Mouse (Mus musculus): ENCODE measurements around the gene Pla1a. TPM values are rescaled to one million over a fixed set of nuclear protein-coding genes. Genes with fewer than 3 reads are reported as not detected.

Gene Pla1a
- polyA plus RNA-seq, 1 experiment: 26.8 TPM

- H3K36me3 ChIP-seq (ENCODE audit: control insufficient read depth, insufficient read depth, low read length): no peaks in the 10 kb centered on the region
- TF ChIP-seq CTCF (conservative IDR thresholded peaks at IDR 0.05; ENCODE audit: insufficient read depth, insufficient read length, low read depth, low read length): no peak
- TF ChIP-seq POLR2A (IDR thresholded peaks at IDR 0.05; ENCODE audit: low read depth, low read length): no peak
- H3K27me3 ChIP-seq (replicated peaks; ENCODE audit: control insufficient read depth, insufficient read depth, low read length): no peaks in the 10 kb centered on the region
- no peaks in the 10 kb centered on the region for H3K4me1 ChIP-seq (ENCODE audit: control insufficient read depth, insufficient read depth, low read length)
- no peak overlapping the region for H3K4me3 ChIP-seq (ENCODE audit: insufficient read depth, low read depth, low read length)
- DNase-seq: peak; percentile 11
- WGBS: 63% methylated on average over 11 of the region's 11 CpGs
- H3K27ac ChIP-seq (ENCODE audit: insufficient read depth, low read depth, low read length): no peak overlapping the region
These were observed 24.0 kb upstream of the Pla1a start for GRCm38 (mm10) chr16:38456812-38457567.

- TF ChIP-seq CTCF (conservative IDR thresholded peaks at IDR 0.05; ENCODE audit: insufficient read depth, insufficient read length, low read depth, low read length) (no peak), POLR2A (IDR thresholded peaks at IDR 0.05; ENCODE audit: low read depth, low read length) (no peak)
- H3K4me1 ChIP-seq (ENCODE audit: control insufficient read depth, insufficient read depth, low read length): no peaks in the 10 kb centered on the region
- no peak for DNase-seq
- H3K27ac ChIP-seq (ENCODE audit: insufficient read depth, low read depth, low read length): no peak within 1 kb of the TSS
- no peak within 1 kb of the TSS for H3K4me3 ChIP-seq (ENCODE audit: insufficient read depth, low read depth, low read length)
- 74% methylated on average over 17 of the region's 17 CpGs for WGBS
- H3K27me3 ChIP-seq (replicated peaks; ENCODE audit: control insufficient read depth, insufficient read depth, low read length): no peaks in the 10 kb centered on the region
- no peaks in the 10 kb centered on the region for H3K36me3 ChIP-seq (ENCODE audit: control insufficient read depth, insufficient read depth, low read length)
These were observed 22.8 kb upstream of the Pla1a start, which contains the start of gene Cd80 for GRCm38 (mm10) chr16:38455511-38456418. Gene Cd80 (plus strand): TSS chr16:38455561.

- no peaks in the 10 kb centered on the region for H3K27me3 ChIP-seq (replicated peaks; ENCODE audit: control insufficient read depth, insufficient read depth, low read length)
- H3K4me3 ChIP-seq (ENCODE audit: insufficient read depth, low read depth, low read length): no peak overlapping the region
- H3K27ac ChIP-seq (ENCODE audit: insufficient read depth, low read depth, low read length): no peak overlapping the region
- no peaks in the 10 kb centered on the region for H3K4me1 ChIP-seq (ENCODE audit: control insufficient read depth, insufficient read depth, low read length)
- H3K36me3 ChIP-seq (ENCODE audit: control insufficient read depth, insufficient read depth, low read length): no peaks in the 10 kb centered on the region
- 75% methylated on average over 11 of the region's 11 CpGs for WGBS
- DNase-seq: no peak
- TF ChIP-seq CTCF (conservative IDR thresholded peaks at IDR 0.05; ENCODE audit: insufficient read depth, insufficient read length, low read depth, low read length) (no peak), POLR2A (IDR thresholded peaks at IDR 0.05; ENCODE audit: low read depth, low read length) (no peak)
These were observed 21.7 kb upstream of the Pla1a start for GRCm38 (mm10) chr16:38454533-38455254.

- Histone ChIP-seq H3K27me3 (replicated peaks; ENCODE audit: control insufficient read depth, insufficient read depth, low read length) (no peaks in the 10 kb centered on the region), H3K4me1 (ENCODE audit: control insufficient read depth, insufficient read depth, low read length) (no peaks in the 10 kb centered on the region), H3K27ac (ENCODE audit: insufficient read depth, low read depth, low read length) (no peak overlapping the region), H3K4me3 (ENCODE audit: insufficient read depth, low read depth, low read length) (no peak overlapping the region), H3K36me3 (ENCODE audit: control insufficient read depth, insufficient read depth, low read length) (no peaks in the 10 kb centered on the region)
- no peak for DNase-seq
- TF ChIP-seq CTCF (conservative IDR thresholded peaks at IDR 0.05; ENCODE audit: insufficient read depth, insufficient read length, low read depth, low read length) (no peak), POLR2A (IDR thresholded peaks at IDR 0.05; ENCODE audit: low read depth, low read length) (no peak)
- 94% methylated on average over 4 of the region's 4 CpGs for WGBS
These were observed 21.0 kb upstream of the Pla1a start for GRCm38 (mm10) chr16:38453952-38454351.

GRCm38 (mm10) chr16:38453203-38453553 lies 20.2 kb upstream of the Pla1a start:
- H3K27ac ChIP-seq (ENCODE audit: insufficient read depth, low read depth, low read length): peak overlapping the region; percentile 96
- 25% methylated on average over 3 of the region's 3 CpGs for whole genome bisulfite sequencing
- no peak for DNase-seq
- peak overlapping the region; percentile 84 for H3K4me3 ChIP-seq (ENCODE audit: insufficient read depth, low read depth, low read length)
- H3K36me3 ChIP-seq (ENCODE audit: control insufficient read depth, insufficient read depth, low read length): no peaks in the 10 kb centered on the region
- TF ChIP-seq CTCF (conservative IDR thresholded peaks at IDR 0.05; ENCODE audit: insufficient read depth, insufficient read length, low read depth, low read length): no peak
- no peaks in the 10 kb centered on the region for H3K27me3 ChIP-seq (replicated peaks; ENCODE audit: control insufficient read depth, insufficient read depth, low read length)
- no peaks in the 10 kb centered on the region for H3K4me1 ChIP-seq (ENCODE audit: control insufficient read depth, insufficient read depth, low read length)

DNA sequence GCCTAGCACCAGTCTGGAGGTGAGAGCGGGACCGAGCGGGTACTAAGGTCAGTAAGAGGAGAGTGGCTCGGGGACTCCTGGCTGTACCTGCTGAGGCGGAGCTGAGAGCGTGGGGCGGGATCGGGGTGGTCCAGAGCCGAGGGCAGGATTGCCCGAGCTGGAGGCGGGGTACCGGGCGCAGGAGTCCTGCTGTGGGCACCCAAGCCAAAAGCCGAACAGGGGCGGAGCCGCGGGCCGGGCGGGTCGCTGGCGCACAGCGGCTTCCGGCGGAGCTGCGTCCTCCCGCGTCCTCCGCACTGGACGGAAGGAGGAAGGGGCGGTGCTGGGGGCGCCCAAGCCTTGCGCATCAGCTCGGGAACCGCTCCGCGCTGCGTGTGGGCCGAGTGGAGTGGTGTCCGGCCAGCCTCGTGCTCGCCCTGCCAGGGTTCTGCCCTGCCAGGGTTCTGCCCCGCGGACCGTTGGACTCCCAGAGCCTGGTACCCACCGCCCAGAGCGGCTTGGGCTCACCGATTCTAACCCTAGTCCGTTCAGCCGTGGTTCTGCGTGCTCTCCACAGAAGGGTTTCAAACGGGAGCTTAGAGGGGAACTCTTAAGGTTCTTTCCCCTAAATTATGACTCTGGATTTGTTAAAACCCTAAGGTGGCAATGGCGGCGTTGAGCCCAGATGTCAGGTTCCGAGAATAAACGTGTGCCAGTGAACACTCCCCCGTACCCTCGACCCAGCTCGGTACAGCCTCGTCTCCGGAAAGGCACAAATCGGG lies 19.7 kb upstream of the Pla1a start, which contains the start of gene Adprh:
TSS of gene Adprh (minus strand) at position 262 of the 761 bp plus-strand sequence.
- Histone ChIP-seq H3K36me3 (ENCODE audit: control insufficient read depth, insufficient read depth, low read length) (no peaks in the 10 kb centered on the region), H3K27ac (ENCODE audit: insufficient read depth, low read depth, low read length) (peak within 1 kb of the TSS; percentile 96), H3K27me3 (replicated peaks; ENCODE audit: control insufficient read depth, insufficient read depth, low read length) (no peaks in the 10 kb centered on the region), H3K4me3 (ENCODE audit: insufficient read depth, low read depth, low read length) (peak within 1 kb of the TSS; percentile 84), H3K4me1 (ENCODE audit: control insufficient read depth, insufficient read depth, low read length) (no peaks in the 10 kb centered on the region)
- TF ChIP-seq POLR2A (IDR thresholded peaks at IDR 0.05; ENCODE audit: low read depth, low read length) (peak; percentile 97), CTCF (conservative IDR thresholded peaks at IDR 0.05; ENCODE audit: insufficient read depth, insufficient read length, low read depth, low read length) (no peak)
- peak; percentile 98 for DNase-seq
- under 1% methylated on average over 55 of the region's 61 CpGs for WGBS
